Mouse (Mus musculus) midbrain, embryonic 15.5 days (tissue): ENCODE measurements around the gene Lmo7. TPM values are rescaled to one million over a fixed set of nuclear protein-coding genes. Genes with fewer than 3 reads are reported as not detected.

Source experiments
- ATAC-seq: fragments of 200-750 bp; cut with Nextera tagmentation; replicated peaks from 2 replicates; pipeline ENCODE4 v1.8.0; 2017; ENCODE audit warnings: moderate TSS enrichment
- H3K27ac ChIP-seq: fragments of 300-500 bp; sonication (generic); 2 replicates; pipeline ENCODE4 v1.5.1; 2015; ENCODE audit warnings: mild to moderate bottlenecking, inconsistent platforms
- H3K27me3 ChIP-seq: fragments of 300-500 bp; sonication (generic); replicated peaks from 2 replicates; pipeline ENCODE4 v1.6.1; 2015; ENCODE audit warnings: inconsistent platforms
- H3K36me3 ChIP-seq: fragments of 300-500 bp; sonication (generic); replicated peaks from 2 replicates; pipeline ENCODE4 v1.6.1; 2015; ENCODE audit warnings: inconsistent platforms
- H3K4me1 ChIP-seq: fragments of 300-500 bp; sonication (generic); 2 replicates; pipeline ENCODE4 v1.6.1; 2015; ENCODE audit warnings: inconsistent platforms
- H3K4me2 ChIP-seq: fragments of 300-500 bp; sonication (generic); 2 replicates; pipeline ENCODE4 v1.6.1; 2015; ENCODE audit warnings: inconsistent platforms, mild to moderate bottlenecking, moderate library complexity
- H3K4me3 ChIP-seq: fragments of 300-500 bp; sonication (generic); 2 replicates; pipeline ENCODE4 v1.5.1; 2015; ENCODE audit warnings: mild to moderate bottlenecking, inconsistent platforms
- H3K9ac ChIP-seq: fragments of 300-500 bp; sonication (generic); 2 replicates; pipeline ENCODE4 v1.6.1; 2015; ENCODE audit warnings: mild to moderate bottlenecking, inconsistent platforms
- H3K9me3 ChIP-seq: fragments of 300-500 bp; sonication (generic); 2 replicates; pipeline ENCODE4 v1.6.1; 2016; ENCODE audit warnings: inconsistent platforms
- WGBS: fragments of 180-500 bp; shearing (Covaris S2); methylation state at CpG from one replicate; pipeline ENCODE4 v1.1.7; 2015; ENCODE audit warnings: mixed read lengths; 5-methylcytosine and 5-hydroxymethylcytosine counted together
- polyA plus RNA-seq: library from polyadenylated mRNA; unstranded; fragments of >200 nt; fragmentation: Nextera tagmentation; extraction: Ambion mirVana; gene quantifications from 2 replicates; pipeline ENCODE4 v1.2.1, GENCODE M21; 2015

Lmo7 gene
- polyA plus RNA-seq, 1 experiment from 2014 or later: 2.3 TPM

DNA sequence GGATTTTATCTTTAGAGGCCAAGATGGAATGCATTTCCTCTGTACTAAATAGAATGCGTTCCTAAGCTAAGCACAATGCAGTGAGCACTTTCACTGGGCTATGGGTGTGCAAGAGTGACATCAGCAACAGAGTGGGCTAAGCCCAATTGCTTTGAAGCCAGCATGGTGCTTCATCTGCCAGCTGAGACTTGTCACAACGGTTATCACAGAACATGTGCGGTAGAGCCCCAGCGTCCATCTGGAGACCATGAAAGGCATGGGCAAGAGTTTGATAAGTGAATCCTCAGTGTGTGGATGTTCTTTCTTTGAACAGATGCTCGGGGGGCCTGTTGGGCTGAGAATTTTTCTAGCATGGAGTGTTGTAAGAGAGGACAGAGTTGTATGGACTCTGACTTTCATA lies 86.7 kb downstream of the Lmo7 start:
- Histone ChIP-seq H3K27me3 (no peaks in the 10 kb centered on the region), H3K9ac (no peak overlapping the region), H3K9me3 (no peaks in the 10 kb centered on the region), H3K27ac (no peak overlapping the region), H3K36me3 (no peaks in the 10 kb centered on the region), H3K4me1 (no peaks in the 10 kb centered on the region), H3K4me2 (no peak overlapping the region), H3K4me3 (no peak overlapping the region)
- WGBS: 79% methylated on average over 5 of the region's 5 CpGs
- ATAC-seq: no peak

- no peak for ATAC-seq
- no peak overlapping the region for H3K9ac ChIP-seq
- no peaks in the 10 kb centered on the region for H3K36me3 ChIP-seq
- H3K9me3 ChIP-seq: no peaks in the 10 kb centered on the region
- 91% methylated on average over 6 of the region's 6 CpGs for WGBS
- H3K27me3 ChIP-seq: no peaks in the 10 kb centered on the region
- H3K4me1 ChIP-seq: no peaks in the 10 kb centered on the region
- no peak overlapping the region for H3K4me3 ChIP-seq
- no peak overlapping the region for H3K4me2 ChIP-seq
- H3K27ac ChIP-seq: no peak overlapping the region
Observed at GRCm38 (mm10) chr14:101822390-101822789, 92.6 kb downstream of the Lmo7 start.

GRCm38 (mm10) chr14:101822871-101823270 lies 93.1 kb downstream of the Lmo7 start:
- Histone ChIP-seq H3K27me3 (no peaks in the 10 kb centered on the region), H3K27ac (no peak overlapping the region), H3K4me1 (no peaks in the 10 kb centered on the region), H3K4me2 (no peak overlapping the region), H3K9ac (no peak overlapping the region), H3K4me3 (no peak overlapping the region), H3K36me3 (no peaks in the 10 kb centered on the region), H3K9me3 (no peaks in the 10 kb centered on the region)
- WGBS: 65% methylated on average over 4 of the region's 4 CpGs
- no peak for ATAC-seq

GRCm38 (mm10) chr14:101829676-101830075 lies 99.9 kb downstream of the Lmo7 start:
- no peaks in the 10 kb centered on the region for H3K36me3 ChIP-seq
- 69% methylated on average over 5 of the region's 5 CpGs for WGBS
- H3K4me2 ChIP-seq: no peak overlapping the region
- H3K27ac ChIP-seq: no peak overlapping the region
- H3K9ac ChIP-seq: no peak overlapping the region
- no peak for ATAC-seq
- H3K4me3 ChIP-seq: no peak overlapping the region
- no peaks in the 10 kb centered on the region for H3K27me3 ChIP-seq
- no peaks in the 10 kb centered on the region for H3K9me3 ChIP-seq
- H3K4me1 ChIP-seq: peaks cover 4% of the 10 kb centered on the region; the same call in 1 of the 2 replicates

DNA sequence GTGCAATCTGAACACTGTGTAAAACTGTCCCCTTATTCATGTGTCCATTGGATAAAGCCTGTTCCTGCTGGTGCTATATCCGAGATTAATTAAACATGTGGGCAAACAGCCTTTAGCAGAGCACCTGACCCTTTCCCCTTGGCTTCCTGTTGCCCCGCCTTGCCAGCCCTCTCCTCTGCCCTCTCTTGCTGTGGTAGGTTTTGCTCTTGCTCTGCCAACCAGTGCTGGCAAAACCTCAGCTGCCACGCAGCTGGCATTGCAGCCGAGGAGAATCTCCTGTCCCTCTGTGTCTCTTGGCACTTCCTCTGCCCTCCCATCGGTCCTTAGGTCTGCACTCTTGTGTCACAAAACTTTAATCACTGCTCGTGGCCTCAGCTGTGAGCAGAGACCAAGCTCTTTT lies 100.4 kb downstream of the Lmo7 start:
- ATAC-seq: no peak

DNA sequence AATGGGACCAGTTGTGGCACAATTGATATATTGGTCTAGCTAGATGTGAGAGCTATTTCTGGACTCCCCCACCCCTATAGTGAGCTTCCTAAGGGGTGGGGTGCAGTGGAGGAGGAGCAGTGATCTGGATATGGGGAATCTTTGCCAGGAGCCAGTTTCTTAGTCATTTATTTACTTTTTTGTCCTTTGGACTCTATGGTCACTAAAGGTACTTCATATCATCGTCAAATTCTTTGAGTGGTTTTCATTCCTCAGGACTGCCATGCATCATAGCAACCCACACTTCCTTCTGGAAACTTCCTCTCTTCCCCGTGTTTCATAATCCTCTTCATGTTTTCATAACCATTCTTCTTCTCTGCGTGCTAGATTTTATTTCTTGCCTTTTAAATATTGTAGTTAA lies 104.4 kb downstream of the Lmo7 start:
- Histone ChIP-seq H3K27ac (no peak overlapping the region), H3K4me1 (peaks cover 4% of the 10 kb centered on the region; the same call in 1 of the 2 replicates), H3K9ac (no peak overlapping the region), H3K4me2 (no peak overlapping the region), H3K4me3 (no peak overlapping the region), H3K9me3 (no peaks in the 10 kb centered on the region), H3K27me3 (no peaks in the 10 kb centered on the region), H3K36me3 (no peaks in the 10 kb centered on the region)
- ATAC-seq: no peak
- WGBS: 82% methylated on average over 3 of the region's 3 CpGs

More for the DNA sequence above, 100.4 kb downstream of the Lmo7 start:
- WGBS: 71% methylated on average over 6 of the region's 6 CpGs
- H3K4me2 ChIP-seq: no peak overlapping the region
- no peaks in the 10 kb centered on the region for H3K36me3 ChIP-seq
- no peak overlapping the region for H3K9ac ChIP-seq
- H3K4me3 ChIP-seq: no peak overlapping the region
- H3K27ac ChIP-seq: no peak overlapping the region
- peaks cover 4% of the 10 kb centered on the region; the same call in 1 of the 2 replicates for H3K4me1 ChIP-seq
- no peaks in the 10 kb centered on the region for H3K27me3 ChIP-seq
- H3K9me3 ChIP-seq: no peaks in the 10 kb centered on the region

GRCm38 (mm10) chr14:101836401-101836800 lies 106.6 kb downstream of the Lmo7 start:
- WGBS: 88% methylated on average over 2 of the region's 2 CpGs
- ATAC-seq: no peak
- no peaks in the 10 kb centered on the region for H3K27me3 ChIP-seq
- H3K9ac ChIP-seq: no peak overlapping the region
- no peaks in the 10 kb centered on the region for H3K4me1 ChIP-seq
- no peak overlapping the region for H3K4me2 ChIP-seq
- H3K4me3 ChIP-seq: no peak overlapping the region
- H3K9me3 ChIP-seq: no peaks in the 10 kb centered on the region
- H3K36me3 ChIP-seq: no peaks in the 10 kb centered on the region
- no peak overlapping the region for H3K27ac ChIP-seq

GRCm38 (mm10) chr14:101837176-101837575 lies 107.4 kb downstream of the Lmo7 start:
- no peaks in the 10 kb centered on the region for H3K4me1 ChIP-seq
- no peak overlapping the region for H3K27ac ChIP-seq
- no peak overlapping the region for H3K4me2 ChIP-seq
- no peaks in the 10 kb centered on the region for H3K9me3 ChIP-seq
- WGBS: 70% methylated on average over 6 of the region's 6 CpGs
- H3K9ac ChIP-seq: no peak overlapping the region
- no peak overlapping the region for H3K4me3 ChIP-seq
- no peak for ATAC-seq
- no peaks in the 10 kb centered on the region for H3K36me3 ChIP-seq
- H3K27me3 ChIP-seq: no peaks in the 10 kb centered on the region

GRCm38 (mm10) chr14:101838231-101838839 lies 108.6 kb downstream of the Lmo7 start:
- ATAC-seq: no peak
- Histone ChIP-seq H3K36me3 (no peaks in the 10 kb centered on the region), H3K4me2 (no peak overlapping the region), H3K9ac (no peak overlapping the region), H3K27me3 (no peaks in the 10 kb centered on the region), H3K9me3 (no peaks in the 10 kb centered on the region), H3K4me1 (no peaks in the 10 kb centered on the region), H3K4me3 (no peak overlapping the region), H3K27ac (no peak overlapping the region)
- 75% methylated on average over 7 of the region's 7 CpGs for WGBS

- H3K9ac ChIP-seq: no peak overlapping the region
- H3K4me2 ChIP-seq: peak overlapping the region; percentile 16; the same call in 1 of the 2 replicates
- 77% methylated on average over 24 of the region's 24 CpGs for WGBS
- no peaks in the 10 kb centered on the region for H3K4me1 ChIP-seq
- peak; percentile 48; the same call in 1 of the 2 replicates for ATAC-seq
- no peak overlapping the region for H3K4me3 ChIP-seq
- H3K27me3 ChIP-seq: no peaks in the 10 kb centered on the region
- no peak overlapping the region for H3K27ac ChIP-seq
- H3K36me3 ChIP-seq: no peaks in the 10 kb centered on the region
- H3K9me3 ChIP-seq: no peaks in the 10 kb centered on the region
Observed at GRCm38 (mm10) chr14:101839771-101840731, 110.3 kb downstream of the Lmo7 start.

DNA sequence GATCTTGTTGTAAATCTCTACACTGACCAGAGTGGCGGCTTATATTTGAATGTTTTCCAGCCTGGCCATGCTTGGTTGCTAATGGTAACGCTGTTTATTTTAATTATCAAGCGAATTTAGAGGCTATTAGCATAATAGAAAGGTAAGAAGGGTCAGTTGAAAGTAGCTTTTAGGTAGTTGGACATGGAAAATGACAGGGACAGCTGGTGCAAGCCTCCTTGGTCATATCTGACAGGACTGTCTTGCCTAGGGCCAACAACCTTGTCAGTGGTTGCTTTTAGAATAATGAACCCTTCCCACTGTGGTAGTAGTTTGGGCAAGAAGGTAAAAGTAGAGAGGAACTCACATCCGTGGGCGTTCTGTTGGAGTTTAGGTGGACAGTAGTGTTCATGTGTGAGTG lies 111.5 kb downstream of the Lmo7 start:
- Histone ChIP-seq H3K27ac (no peak overlapping the region), H3K9me3 (no peaks in the 10 kb centered on the region), H3K4me3 (no peak overlapping the region), H3K4me1 (no peaks in the 10 kb centered on the region), H3K36me3 (no peaks in the 10 kb centered on the region), H3K9ac (no peak overlapping the region), H3K4me2 (no peak overlapping the region), H3K27me3 (no peaks in the 10 kb centered on the region)
- ATAC-seq: no peak
- WGBS: 86% methylated on average over 5 of the region's 5 CpGs

GRCm38 (mm10) chr14:101842521-101842920 lies 112.8 kb downstream of the Lmo7 start:
- Histone ChIP-seq H3K9ac (no peak overlapping the region), H3K27me3 (no peaks in the 10 kb centered on the region), H3K4me1 (no peaks in the 10 kb centered on the region), H3K4me3 (no peak overlapping the region), H3K36me3 (no peaks in the 10 kb centered on the region), H3K9me3 (no peaks in the 10 kb centered on the region), H3K27ac (no peak overlapping the region), H3K4me2 (no peak overlapping the region)
- 89% methylated on average over 6 of the region's 6 CpGs for WGBS
- ATAC-seq: no peak
